Mouse (Mus musculus) G1E (cell line): ENCODE data around the gene Evl. TPM values are rescaled to one million over a fixed set of nuclear protein-coding genes. Genes with fewer than 3 reads are reported as not detected.

Experiments used
- ATAC-seq: 2 replicates; pipeline ENCODE4 v1.8.0; 2016; ENCODE audit warnings: mild to moderate bottlenecking; ENCODE audit not compliant: insufficient number of reproducible peaks, poor library complexity, low FRiP score, severe bottlenecking; ENCODE audit errors: extremely low read depth
- DNase-seq: peaks from one replicate; pipeline ENCODE4 v3.0.0; 2012; ENCODE audit warnings: low spot score
- H3K27me3 ChIP-seq: 2 replicates; pipeline ENCODE4 v1.6.1; 2012; ENCODE audit warnings: mild to moderate bottlenecking, low read length, inconsistent platforms; ENCODE audit not compliant: insufficient read depth
- H3K36me3 ChIP-seq: replicated peaks from 2 replicates; pipeline ENCODE3; 2012; ENCODE audit warnings: mild to moderate bottlenecking, inconsistent platforms
- H3K4me1 ChIP-seq: 2 replicates; pipeline ENCODE4 v1.6.1; 2012; ENCODE audit warnings: low read depth, low read length, inconsistent platforms, mixed read lengths; ENCODE audit not compliant: insufficient read depth
- H3K4me3 ChIP-seq: 2 replicates; pipeline ENCODE4 v1.5.1; 2012; ENCODE audit warnings: low read depth, mild to moderate bottlenecking, inconsistent platforms, low read length, moderate library complexity, mixed read lengths
- H3K9me3 ChIP-seq: replicated peaks from 2 replicates; pipeline ENCODE4 v1.6.1; 2012; ENCODE audit warnings: inconsistent platforms
- CTCF ChIP-seq: IDR thresholded peaks from 2 replicates; pipeline ENCODE4 v1.5.1; 2012; ENCODE audit warnings: low read depth, low read length, inconsistent platforms, mixed read lengths
- GATA1 ChIP-seq: IDR thresholded peaks from 2 replicates; pipeline ENCODE4 v1.6.1; 2012; ENCODE audit warnings: borderline replicate concordance, low read length, inconsistent platforms, mixed read lengths
- GATA2 ChIP-seq: IDR thresholded peaks from 2 replicates; pipeline ENCODE4 v1.6.1; 2012; ENCODE audit warnings: low read depth, low read length, inconsistent platforms, borderline replicate concordance
- POLR2AphosphoS5 ChIP-seq: IDR thresholded peaks from 2 replicates; pipeline ENCODE4 v1.6.1; 2012; ENCODE audit warnings: low read depth, low read length, inconsistent platforms; ENCODE audit not compliant: insufficient replicate concordance
- TAL1 ChIP-seq: conservative IDR thresholded peaks from 2 replicates; pipeline ENCODE4 v1.6.1; 2012; ENCODE audit warnings: low read depth, low read length, inconsistent platforms, mixed read lengths
- polyA plus RNA-seq: library from polyadenylated mRNA; stranded (reverse); fragments of >175 nt; gene quantifications from 2 replicates; pipeline ENCODE4 v1.2.3, GENCODE M21; 2012
- total RNA-seq, 2 experiments: library from RNA; stranded (forward) in 1 of 2; stranded (reverse) in 1 of 2; fragments of 200-1000 nt in 1 of 2; fragments of >200 nt in 1 of 2; fragmentation: Nextera tagmentation in 1 of 2; gene quantifications; 2 replicates each; pipeline ENCODE4 v1.2.3; 2014 to 2017

Gene Evl
- total and polyA plus RNA-seq, 3 experiments = not detected

DNA sequence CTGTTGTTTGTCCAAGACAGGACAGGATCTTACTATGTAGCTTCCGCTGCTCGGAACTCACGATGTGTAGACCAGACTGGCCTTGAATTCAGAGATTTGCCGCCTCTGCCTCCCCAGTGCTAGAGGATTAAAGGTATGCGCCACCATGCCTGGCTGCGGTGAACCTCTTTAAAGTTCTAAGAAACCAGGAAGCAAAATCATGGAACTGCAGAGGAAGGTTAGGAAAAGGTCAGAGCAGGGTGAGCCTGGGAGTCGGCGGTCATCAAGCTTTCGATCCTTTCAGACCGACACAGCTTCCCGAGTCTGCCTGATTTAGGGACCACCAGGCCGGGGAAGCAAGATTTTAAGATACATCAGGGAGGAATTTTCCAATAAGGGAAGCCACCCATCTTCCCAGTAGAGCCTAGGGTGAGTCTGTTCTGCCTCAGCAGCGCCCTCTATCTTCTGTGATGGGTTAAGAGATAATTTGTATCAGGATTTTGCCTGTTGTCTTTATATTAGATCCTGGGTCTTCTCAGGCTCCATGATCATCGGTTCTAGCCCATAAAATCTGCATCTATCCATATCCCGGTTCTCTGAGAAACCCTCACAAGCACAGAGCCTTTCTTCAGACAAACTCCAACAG is 7.2 kb upstream of the Evl start:
- Histone ChIP-seq H3K4me3 (no peak overlapping the region), H3K27me3 (no peaks in the 10 kb centered on the region), H3K9me3 (peaks cover 77% of the 10 kb centered on the region), H3K36me3 (no peaks in the 10 kb centered on the region), H3K4me1 (no peaks in the 10 kb centered on the region)
- ATAC-seq (no peak), DNase-seq (no peak)
- no peak for TF ChIP-seq CTCF
- TF ChIP-seq POLR2AphosphoS5 = no peak
- TF ChIP-seq TAL1 = no peak
- no peak for TF ChIP-seq GATA2
- no peak for TF ChIP-seq GATA1

DNA sequence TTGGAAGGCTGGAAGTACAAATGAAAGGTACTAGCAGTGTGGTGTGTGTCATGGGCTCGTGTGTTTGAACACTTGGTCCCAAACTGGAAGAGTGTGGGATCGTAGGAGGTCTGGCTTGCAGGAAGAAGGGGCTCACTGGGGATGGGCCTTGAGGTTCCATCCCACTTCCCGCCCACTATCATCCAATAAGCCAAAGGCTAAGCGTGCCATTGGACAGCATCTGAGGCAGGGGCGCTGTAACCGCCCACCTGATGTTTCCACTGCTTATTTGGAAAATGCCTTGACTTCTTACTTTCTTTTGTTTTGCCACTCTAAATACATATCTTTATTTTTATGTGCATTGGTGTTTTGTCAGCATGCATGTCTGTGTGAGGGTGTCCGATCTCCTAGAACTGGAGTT is 2.8 kb upstream of the Evl start:
- ATAC-seq (no peak), DNase-seq (no peak)
- Histone ChIP-seq H3K9me3 (peaks cover 69% of the 10 kb centered on the region), H3K4me3 (no peak overlapping the region), H3K36me3 (no peaks in the 10 kb centered on the region), H3K4me1 (no peaks in the 10 kb centered on the region), H3K27me3 (no peaks in the 10 kb centered on the region)
- TF ChIP-seq GATA2 (no peak), GATA1 (no peak), CTCF (no peak), TAL1 (no peak), POLR2AphosphoS5 (no peak)

DNA sequence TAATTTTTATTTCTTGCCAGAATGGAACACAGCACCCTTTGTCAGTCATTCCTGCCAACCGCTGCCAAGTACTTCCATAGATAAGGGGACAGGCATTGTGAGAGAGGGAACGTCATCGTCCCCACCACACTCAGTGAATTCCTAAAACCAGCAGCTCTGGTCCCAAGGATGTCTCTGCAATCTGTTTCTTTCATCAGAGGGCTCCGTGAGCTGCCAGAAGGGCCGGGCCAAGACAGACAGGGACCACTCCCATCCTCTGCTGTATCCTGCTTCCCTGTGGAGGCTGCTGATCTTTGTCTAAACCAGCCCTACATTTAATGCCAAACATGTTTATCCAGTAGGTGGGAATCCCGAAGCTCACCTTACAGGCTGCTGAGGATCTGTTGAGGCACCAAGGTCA is 1.4 kb upstream of the Evl start:
- no peaks in the 10 kb centered on the region for H3K36me3 ChIP-seq
- peaks cover 60% of the 10 kb centered on the region for H3K9me3 ChIP-seq
- no peaks in the 10 kb centered on the region for H3K4me1 ChIP-seq
- no peaks in the 10 kb centered on the region for H3K27me3 ChIP-seq
- no peak for ATAC-seq
- TF ChIP-seq POLR2AphosphoS5 (no peak), TAL1 (no peak), CTCF (no peak), GATA1 (no peak), GATA2 (no peak)
- no peak overlapping the region for H3K4me3 ChIP-seq
- DNase-seq = no peak

DNA sequence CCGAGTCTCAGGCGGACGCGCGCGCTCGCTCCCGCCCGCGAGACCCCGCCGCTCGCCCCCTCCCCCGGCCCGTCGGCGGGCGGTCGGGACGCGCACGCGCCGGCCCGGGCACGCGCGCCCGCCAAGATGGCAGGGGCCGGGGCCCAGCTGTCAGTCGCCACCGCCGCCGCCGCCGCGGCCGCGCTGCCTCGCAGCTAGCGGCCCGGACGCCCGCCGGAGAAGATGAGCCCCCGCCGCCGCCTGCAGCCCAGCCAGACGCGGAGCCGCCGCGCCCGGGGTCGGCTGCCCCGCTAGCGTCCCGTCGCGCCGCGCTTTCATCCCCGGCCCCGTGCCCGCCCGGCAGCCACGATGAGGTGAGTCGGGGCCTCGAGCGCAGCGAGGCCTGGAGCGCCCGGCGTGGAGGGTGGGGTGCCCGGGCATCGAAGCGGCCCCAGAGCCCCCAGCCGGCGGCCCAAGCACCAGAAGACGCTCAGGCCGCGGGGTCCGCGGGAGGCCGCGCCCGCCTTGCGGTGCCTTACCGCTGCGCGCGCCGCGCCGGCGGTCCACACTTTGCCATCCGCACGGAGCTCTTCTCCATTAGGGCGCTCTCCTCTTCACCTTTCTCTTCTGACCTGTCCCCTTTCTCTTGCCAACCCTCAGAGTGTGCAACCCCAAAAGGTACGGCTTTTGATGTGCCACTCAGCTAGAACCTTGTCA is 489 bp downstream of the Evl start:
- ATAC-seq (no peak), DNase-seq (no peak)
- no peaks in the 10 kb centered on the region for H3K27me3 ChIP-seq
- peaks cover 62% of the 10 kb centered on the region for H3K9me3 ChIP-seq
- no peaks in the 10 kb centered on the region for H3K4me1 ChIP-seq
- H3K36me3 ChIP-seq = no peaks in the 10 kb centered on the region
- H3K4me3 ChIP-seq = no peak overlapping the region
- no peak for TF ChIP-seq TAL1
- no peak for TF ChIP-seq GATA1
- TF ChIP-seq GATA2 = no peak
- no peak for TF ChIP-seq CTCF
- TF ChIP-seq POLR2AphosphoS5 = no peak

DNA sequence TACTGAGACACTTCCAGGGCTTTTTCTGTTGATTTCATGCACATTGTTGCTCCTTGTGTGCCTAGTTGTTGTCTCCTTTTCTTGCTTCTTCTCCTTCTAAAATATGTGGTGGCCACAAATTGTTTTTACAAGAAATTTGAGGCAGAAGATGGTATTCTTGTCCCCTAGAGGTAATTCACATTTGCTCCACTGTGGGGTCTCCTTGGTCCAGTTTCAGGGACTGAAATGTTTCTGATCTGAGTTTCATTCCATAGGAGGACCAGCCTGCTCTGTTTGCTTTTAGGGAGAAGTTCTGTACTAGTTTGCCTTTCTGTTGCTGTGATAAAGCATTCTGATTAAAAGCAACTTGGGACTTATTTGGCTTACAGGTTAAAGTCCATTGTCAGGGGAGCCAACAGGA is 3.7 kb downstream of the Evl start:
- Histone ChIP-seq H3K9me3 (peaks cover 57% of the 10 kb centered on the region), H3K4me3 (no peak overlapping the region), H3K27me3 (no peaks in the 10 kb centered on the region), H3K36me3 (no peaks in the 10 kb centered on the region), H3K4me1 (no peaks in the 10 kb centered on the region)
- TF ChIP-seq GATA2 (no peak), GATA1 (no peak), TAL1 (no peak), POLR2AphosphoS5 (no peak), CTCF (no peak)
- ATAC-seq (no peak), DNase-seq (no peak)

DNA sequence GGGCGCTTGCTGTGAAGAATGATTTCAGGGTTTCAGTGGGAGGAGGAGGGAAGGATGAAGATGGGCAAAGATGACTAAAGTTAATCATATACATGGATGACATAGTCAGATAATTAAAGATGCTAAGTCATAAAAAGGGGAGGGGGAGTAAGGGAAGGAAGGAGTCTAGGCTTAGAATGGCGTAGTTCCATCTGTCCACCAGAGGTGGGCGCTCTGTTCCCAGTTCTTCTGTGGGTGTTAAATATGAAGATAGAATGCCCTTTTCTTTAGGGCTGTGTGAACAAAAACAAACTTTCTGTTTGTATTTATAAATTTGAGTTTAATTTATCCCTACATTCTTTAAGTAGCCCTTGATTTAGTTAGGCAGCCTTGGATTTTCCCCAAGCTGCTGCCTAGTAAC is 8.7 kb downstream of the Evl start:
- no peak for TF ChIP-seq GATA1
- TF ChIP-seq TAL1 = no peak
- no peak for TF ChIP-seq CTCF
- TF ChIP-seq POLR2AphosphoS5 = no peak
- TF ChIP-seq GATA2 = no peak
- no peaks in the 10 kb centered on the region for H3K27me3 ChIP-seq
- H3K9me3 ChIP-seq = peaks cover 57% of the 10 kb centered on the region
- no peaks in the 10 kb centered on the region for H3K36me3 ChIP-seq
- no peak for ATAC-seq
- DNase-seq = no peak
- H3K4me1 ChIP-seq = no peaks in the 10 kb centered on the region
- H3K4me3 ChIP-seq = no peak overlapping the region
